Mouse (Mus musculus): Measurements from ENCODE around the gene Epha1. TPM values are rescaled to one million over a fixed set of nuclear protein-coding genes. Genes with fewer than 3 reads are reported as not detected.

The Epha1 gene
- total RNA-seq, 2 experiments from 2014 or later: 2.8 to 8.6 TPM

DNA sequence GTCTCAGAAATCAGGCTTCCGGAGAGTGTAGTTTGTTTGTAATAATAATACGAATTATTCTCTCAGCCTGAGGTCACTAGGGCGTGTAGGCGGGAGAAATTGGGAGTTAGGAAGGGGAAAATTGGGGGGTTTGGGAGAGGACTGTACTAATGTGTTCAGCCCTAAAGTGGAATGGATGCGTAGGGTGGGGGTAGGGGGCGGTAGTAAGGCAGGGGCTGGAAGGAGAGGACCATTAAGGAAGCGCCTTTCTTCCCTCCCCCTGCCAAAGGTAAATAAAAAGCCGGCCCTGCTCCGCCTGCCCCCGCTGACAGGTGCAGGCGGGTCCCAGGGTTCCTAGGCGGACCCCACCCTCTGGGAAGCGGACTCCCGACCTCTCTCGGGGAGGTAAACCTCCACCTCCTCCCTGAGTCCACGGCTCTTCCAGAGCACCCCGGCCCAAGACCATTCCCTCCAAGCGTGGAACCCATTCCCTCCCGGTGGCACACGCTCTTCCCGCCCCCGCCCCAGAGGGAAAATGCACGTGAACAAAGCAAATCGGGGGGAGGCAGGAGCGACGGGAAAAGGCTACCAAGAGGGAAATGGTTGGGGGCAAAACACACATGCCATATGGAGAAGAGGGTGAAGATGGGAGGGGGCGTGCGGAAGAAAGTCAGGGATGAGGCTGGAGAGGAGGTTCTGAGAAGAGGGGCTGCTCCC, 49.5 kb downstream of the Epha1 start:
- DNase-seq: no peak

DNA sequence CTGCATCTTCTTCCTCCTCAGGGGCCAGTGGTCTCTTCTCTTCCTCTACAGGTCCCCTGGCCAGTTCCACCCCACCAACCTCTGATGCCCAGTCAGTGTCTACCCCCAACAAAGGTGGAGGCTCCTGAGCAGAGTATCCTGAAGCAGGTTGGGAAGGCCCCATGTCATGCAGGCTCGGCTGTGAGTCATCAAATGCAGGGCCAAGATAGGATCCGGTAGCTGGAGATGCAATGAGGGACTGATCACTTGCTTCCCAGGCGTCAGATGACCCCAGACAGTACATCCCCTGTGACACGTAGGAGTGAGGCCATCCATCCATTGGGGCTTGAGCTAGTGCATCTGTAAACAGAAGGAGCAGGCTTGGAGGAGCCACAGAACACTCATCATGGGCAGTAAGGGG, 54.8 kb downstream of the Epha1 start:
- DNase-seq: no peak

DNA sequence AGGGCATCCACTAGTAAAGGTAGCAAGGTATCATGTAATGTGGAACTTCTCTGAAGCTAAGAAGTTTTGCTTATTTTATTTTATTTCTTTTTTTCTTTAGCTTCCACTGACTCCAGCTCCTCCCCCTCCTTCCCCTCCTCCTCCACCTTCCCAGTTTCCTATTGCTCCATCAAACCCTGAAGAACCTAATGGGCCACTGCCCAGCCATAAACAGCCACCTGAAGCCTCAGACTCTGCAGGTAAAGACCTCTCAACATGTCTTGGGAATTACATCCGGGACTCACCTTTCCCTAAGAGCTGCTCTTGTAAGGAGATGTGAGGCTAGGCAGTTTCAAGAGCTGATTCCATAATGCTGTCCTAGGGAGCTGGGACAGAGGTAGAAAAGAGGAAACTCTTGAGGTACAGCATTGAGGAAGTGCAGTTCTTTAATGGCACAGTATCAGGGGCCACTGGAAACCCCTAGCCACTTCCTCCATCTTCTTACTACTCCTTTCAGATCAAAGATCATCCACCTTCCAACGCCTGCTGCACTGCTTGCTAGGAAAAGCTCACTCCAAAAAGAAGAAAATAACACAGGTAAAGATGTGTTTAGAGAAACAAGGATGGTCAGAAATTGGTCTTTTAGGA, 62.5 kb downstream of the Epha1 start:
- DNase-seq: no peak

DNA sequence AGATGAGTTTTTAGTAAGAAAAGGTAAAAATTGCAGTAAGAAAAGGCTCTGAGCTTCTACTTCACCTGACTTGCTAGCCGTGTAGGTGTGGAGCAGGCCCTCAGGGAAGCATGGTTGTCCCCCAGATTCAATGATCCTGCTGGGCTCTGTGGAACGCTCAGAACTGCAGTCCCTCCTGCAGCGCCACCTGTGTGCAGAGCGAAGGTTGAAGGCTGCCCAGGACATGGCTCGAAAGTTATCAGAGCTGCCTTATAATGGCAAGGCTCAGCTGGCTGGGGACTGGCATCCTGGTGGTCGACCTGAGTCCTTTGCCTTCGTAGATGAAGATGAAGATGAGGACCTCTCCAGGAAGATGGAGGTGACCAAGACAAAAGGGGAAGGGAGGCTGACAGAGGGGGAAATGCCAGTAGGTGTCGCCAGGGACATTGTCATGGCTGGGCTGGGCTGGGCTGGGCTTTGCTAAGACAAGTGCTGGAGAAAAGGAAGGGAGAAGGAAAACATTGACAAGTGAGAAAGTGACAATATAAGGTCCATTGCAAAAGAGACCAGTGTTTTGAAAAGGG, 63.2 kb downstream of the Epha1 start:
- DNase-seq: peak; percentile 15

Other genes with a start within 250 kb of the Epha1 start
- not detected for gene Tas2r139, start 232.3 kb downstream of the Epha1 start, total RNA-seq (2021)
- not detected for gene Tas2r144, start 157.9 kb downstream of the Epha1 start, total RNA-seq (2021)
- gene Gstk1, start 127.3 kb downstream of the Epha1 start, total RNA-seq (2021): 10 to 100 TPM; 77.8 TPM
- gene Tmem139, start 111.3 kb downstream of the Epha1 start, total RNA-seq (2021): under 1 TPM; 0.45 to 0.70 TPM
- 10 to 100 TPM; 20.9 to 33.4 TPM for gene Casp2, start 108.3 kb downstream of the Epha1 start, total RNA-seq (2021)
- 1 to 10 TPM in 1 of 2 experiments, under 1 TPM in 1; 0.81 to 5.7 TPM for gene Clcn1, start 86.6 kb downstream of the Epha1 start, total RNA-seq (2021)
- gene Fam131b, start 48.6 kb downstream of the Epha1 start, total RNA-seq (2021): 1 to 10 TPM in 1 of 2 experiments, under 1 TPM in 1; 0.81 to 1.2 TPM
- 100 to 1,000 TPM in 1 of 2 experiments, 10 to 100 TPM in 1; 73.1 to 112 TPM for gene Zyx, start 23.6 kb downstream of the Epha1 start, total RNA-seq (2021)
- gene Tas2r143, start 27.0 kb upstream of the Epha1 start, total RNA-seq (2021): 1 to 10 TPM; 1.0 to 1.9 TPM
- gene Tas2r135, start 32.2 kb upstream of the Epha1 start, total RNA-seq (2021): 1 to 10 TPM in 1 of 2 experiments, under 1 TPM in 1; 0.99 to 2.0 TPM
- gene Tas2r126, start 61.3 kb upstream of the Epha1 start, total RNA-seq (2021): 1 to 10 TPM in 1 of 2 experiments, under 1 TPM in 1; 0.48 to 1.3 TPM
- not detected for gene Olfr458, start 91.9 kb upstream of the Epha1 start, total RNA-seq (2021)
- not detected for gene Olfr457, start 103.1 kb upstream of the Epha1 start, total RNA-seq (2021)
- gene Olfr456, start 113.9 kb upstream of the Epha1 start, total RNA-seq (2021): not detected
- not detected for gene Olfr455, start 174.3 kb upstream of the Epha1 start, total RNA-seq (2021)
- not detected for gene Tcaf3, start 224.4 kb upstream of the Epha1 start, total RNA-seq (2021)